Mouse (Mus musculus): Measurements from ENCODE around the gene Vmn2r50. TPM values are rescaled to one million over a fixed set of nuclear protein-coding genes. Genes with fewer than 3 reads are reported as not detected.
"Not testable (repeated sequence)": the region's sequence is repeated elsewhere in the genome, so short reads cannot be mapped to it uniquely, and the experiment has no call there.

Vmn2r50 gene
- not detected in 2 replicates for polyA plus RNA-seq (2015; fragmentation: Nextera tagmentation; extraction: Ambion mirVana)

GRCm38 (mm10) chr7:10053196-10053595 lies at the start of gene Vmn2r50:
Vmn2r50 (minus strand) TSS chr7:10053296.
- not testable (repeated sequence) for H3K4me1 ChIP-seq (replicated peaks); H3K27ac ChIP-seq (replicated peaks); H3K4me2 ChIP-seq; H3K4me3 ChIP-seq; ATAC-seq (ENCODE audit: low read depth); H3K9ac ChIP-seq; H3K36me3 ChIP-seq; H3K27me3 ChIP-seq; H3K9me3 ChIP-seq

DNA sequence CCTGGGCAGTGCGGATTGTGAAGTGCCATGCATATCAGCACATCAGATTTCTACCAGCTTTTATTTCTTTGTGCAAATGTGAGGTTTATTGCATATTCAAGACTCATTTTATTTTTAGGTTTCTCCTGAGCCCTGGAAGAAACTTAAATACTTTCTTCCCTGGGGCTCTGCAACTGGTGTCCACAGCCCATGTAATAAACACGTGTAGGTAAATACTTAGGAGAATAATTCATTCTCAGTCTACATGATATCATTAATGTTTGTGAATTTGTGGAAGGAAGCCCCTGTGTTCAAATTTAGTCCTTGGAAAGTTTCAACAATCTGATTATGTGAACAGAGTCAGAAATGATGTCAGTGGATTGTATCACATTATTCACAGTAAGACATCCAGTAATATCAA lies 60.9 kb downstream of the Vmn2r50 start, which contains the start of gene Vmn2r49:
Gene Vmn2r49, minus strand, starts transcription at position 101 of the 400 bp plus-strand sequence.
- not testable (repeated sequence) for H3K9ac ChIP-seq; H3K27me3 ChIP-seq; H3K4me1 ChIP-seq (replicated peaks); H3K4me3 ChIP-seq; H3K27ac ChIP-seq (replicated peaks); H3K9me3 ChIP-seq; H3K36me3 ChIP-seq; H3K4me2 ChIP-seq; ATAC-seq (ENCODE audit: low read depth)
- WGBS, result 72% methylated on average over 2 of the region's 2 CpGs

Other genes with a start within 250 kb of the Vmn2r50 start
- gene Vmn2r47, start 212.0 kb downstream of the Vmn2r50 start, polyA plus RNA-seq (2015; fragmentation: Nextera tagmentation; extraction: Ambion mirVana), result not detected in 2 replicates
- not detected in 2 replicates for gene Vmn2r48, start 99.7 kb downstream of the Vmn2r50 start, polyA plus RNA-seq (2015; fragmentation: Nextera tagmentation; extraction: Ambion mirVana)
- gene Vmn2r49, start 61.0 kb downstream of the Vmn2r50 start, polyA plus RNA-seq (2015; fragmentation: Nextera tagmentation; extraction: Ambion mirVana), result not detected in 2 replicates
- not detected in 2 replicates for gene Vmn2r51, start 52.4 kb upstream of the Vmn2r50 start, polyA plus RNA-seq (2015; fragmentation: Nextera tagmentation; extraction: Ambion mirVana)
- gene Vmn2r52, start 123.3 kb upstream of the Vmn2r50 start, polyA plus RNA-seq (2015; fragmentation: Nextera tagmentation; extraction: Ambion mirVana), result not detected in 2 replicates
- not detected in 2 replicates for gene Vmn1r66, start 224.7 kb upstream of the Vmn2r50 start, polyA plus RNA-seq (2015; fragmentation: Nextera tagmentation; extraction: Ambion mirVana)

Data from neural tube, embryonic 13.5 days (tissue).